Mouse (Mus musculus) hindbrain, embryonic 11.5 days (tissue): ENCODE measurements at regions not wholly inside any gene's neighbourhood (a gene's known extent, or its start where the extent isn't known, plus 50 kb on each side); places are given as distances from the start of the nearest gene placed in this dataset.

Experiments used
- ATAC-seq: fragments of 200-750 bp; cut with Nextera tagmentation; 2 replicates; pipeline ENCODE4 v1.8.0; 2017; ENCODE audit warnings: mild to moderate bottlenecking, moderate TSS enrichment, moderate library complexity; ENCODE audit not compliant: low FRiP score
- DNase-seq: peaks from one replicate; pipeline ENCODE4 v3.0.0-alpha.2; 2015; ENCODE audit warnings: low spot score
- H3K27ac ChIP-seq: fragments of 300-500 bp; sonication (generic); 2 replicates; pipeline ENCODE4 v1.5.1; 2014; ENCODE audit warnings: mild to moderate bottlenecking, low read depth, low read length
- H3K27me3 ChIP-seq: fragments of 300-500 bp; sonication (generic); 2 replicates; pipeline ENCODE4 v1.6.1; 2014; ENCODE audit warnings: mild to moderate bottlenecking, low read length, moderate library complexity, mixed read lengths; ENCODE audit not compliant: control insufficient read depth, insufficient read depth
- H3K36me3 ChIP-seq: fragments of 300-500 bp; sonication (generic); 2 replicates; pipeline ENCODE4 v1.6.1; 2014; ENCODE audit warnings: mild to moderate bottlenecking, low read length, moderate library complexity, mixed read lengths; ENCODE audit not compliant: control insufficient read depth, insufficient read depth
- H3K4me1 ChIP-seq: fragments of 300-500 bp; sonication (generic); replicated peaks from 2 replicates; pipeline ENCODE4 v1.6.1; 2014; ENCODE audit warnings: low read length, mixed read lengths; ENCODE audit not compliant: control insufficient read depth, insufficient read depth
- H3K4me2 ChIP-seq: fragments of 300-500 bp; sonication (generic); replicated peaks from 2 replicates; pipeline ENCODE4 v1.6.1; 2014; ENCODE audit warnings: mild to moderate bottlenecking, low read depth, low read length
- H3K4me3 ChIP-seq: fragments of 300-500 bp; sonication (generic); 2 replicates; pipeline ENCODE4 v1.5.1; 2014; ENCODE audit warnings: low read depth, low read length
- H3K9ac ChIP-seq: fragments of 300-500 bp; sonication (generic); 2 replicates; pipeline ENCODE4 v1.6.1; 2014; ENCODE audit warnings: low read depth, low read length
- H3K9me3 ChIP-seq: fragments of 300-500 bp; sonication (generic); 2 replicates; pipeline ENCODE4 v1.6.1; 2016; ENCODE audit warnings: low read length; ENCODE audit not compliant: control insufficient read depth
- WGBS: fragments of 180-500 bp; shearing (Covaris S2); extraction: QIAGEN DNeasy Blood & Tissue Kit; methylation state at CpG from one replicate; pipeline ENCODE4 v1.1.7; 2014; 5-methylcytosine and 5-hydroxymethylcytosine counted together

DNA sequence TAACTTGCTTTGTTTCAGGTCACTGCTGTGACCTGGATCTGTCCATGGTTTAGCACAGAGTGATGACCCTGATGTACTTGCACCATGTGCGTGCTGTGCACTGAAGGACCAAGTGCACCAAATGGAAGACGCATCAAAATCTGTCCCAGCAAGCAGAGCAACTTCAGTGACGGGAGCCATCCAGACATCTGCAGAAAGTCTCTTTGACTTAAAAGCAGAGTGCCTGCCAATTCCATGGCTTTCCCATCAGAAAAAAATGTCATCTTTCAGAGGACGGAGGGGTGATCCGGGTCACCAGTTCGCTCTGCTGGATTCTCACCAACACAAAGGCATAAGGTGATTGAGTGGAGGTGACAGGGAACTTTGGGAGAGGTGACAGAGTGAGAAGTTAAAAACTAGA lies 351.4 kb downstream of the Dhx35 start:
- Histone ChIP-seq H3K9me3 (no peaks in the 10 kb centered on the region), H3K4me2 (no peak overlapping the region), H3K4me3 (no peak overlapping the region), H3K9ac (no peak overlapping the region), H3K4me1 (no peaks in the 10 kb centered on the region), H3K27me3 (no peaks in the 10 kb centered on the region), H3K36me3 (no peaks in the 10 kb centered on the region), H3K27ac (no peak overlapping the region)
- ATAC-seq (no peak), DNase-seq (no peak)
- WGBS = 82% methylated on average over 6 of the region's 6 CpGs

DNA sequence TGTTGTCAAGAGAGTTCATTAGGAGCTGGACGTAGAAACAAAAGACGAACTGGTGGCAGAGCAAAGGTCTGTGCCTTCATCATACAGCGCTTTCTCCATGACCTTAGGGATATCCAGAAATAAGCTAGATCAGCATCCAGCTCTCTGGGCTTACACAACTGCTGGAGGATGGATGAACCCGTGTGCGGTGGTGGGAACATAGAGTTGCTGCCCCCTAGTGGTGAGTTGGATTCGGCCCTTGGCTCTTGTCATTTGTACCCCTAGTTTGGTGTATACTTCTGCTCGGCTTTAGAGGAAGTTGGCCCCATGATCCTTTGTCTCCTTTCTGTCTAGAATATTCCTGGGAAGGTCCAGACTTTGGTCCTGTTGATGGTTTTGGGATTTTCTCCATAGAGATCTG lies 369.4 kb downstream of the Dhx35 start:
- ATAC-seq = no peak
- H3K9ac ChIP-seq = no peak overlapping the region

DNA sequence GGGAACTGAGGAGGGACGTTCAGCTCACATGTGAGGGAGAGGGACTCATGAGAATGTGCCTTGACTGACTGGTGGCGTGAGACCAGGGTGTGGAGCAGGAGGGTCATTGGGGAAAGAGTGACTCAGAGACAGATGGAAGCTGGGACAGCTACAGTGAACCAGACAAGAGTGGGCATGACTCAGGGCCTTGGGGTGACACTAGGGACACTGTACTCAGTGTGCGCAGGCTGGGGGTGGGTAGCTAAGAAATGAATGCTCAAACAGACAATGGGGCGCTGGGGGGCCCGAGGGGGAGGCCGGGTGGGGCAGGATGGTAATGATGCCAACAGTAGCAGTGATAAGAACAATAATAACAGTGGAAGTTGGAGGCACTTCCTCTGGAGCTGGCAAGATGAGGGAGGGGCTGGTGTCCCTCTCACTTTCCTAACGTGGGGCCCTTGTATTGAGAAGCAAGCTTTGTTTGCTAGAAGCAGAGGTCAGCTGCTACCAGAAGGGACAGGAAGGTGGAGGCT lies 374.0 kb downstream of the Dhx35 start:
- Histone ChIP-seq H3K9me3 (no peaks in the 10 kb centered on the region), H3K4me1 (no peaks in the 10 kb centered on the region), H3K27ac (no peak overlapping the region), H3K36me3 (no peaks in the 10 kb centered on the region), H3K4me2 (no peak overlapping the region), H3K9ac (no peak overlapping the region), H3K4me3 (no peak overlapping the region), H3K27me3 (no peaks in the 10 kb centered on the region)
- ATAC-seq = no peak
- DNase-seq = no peak
- WGBS = 74% methylated on average over 7 of the region's 7 CpGs

More for the DNA sequence above, 369.4 kb downstream of the Dhx35 start:
- Histone ChIP-seq H3K27ac (no peak overlapping the region), H3K4me2 (no peak overlapping the region), H3K4me3 (no peak overlapping the region), H3K4me1 (no peaks in the 10 kb centered on the region), H3K27me3 (no peaks in the 10 kb centered on the region), H3K36me3 (no peaks in the 10 kb centered on the region), H3K9me3 (no peaks in the 10 kb centered on the region)
- 43% methylated on average over 7 of the region's 7 CpGs for WGBS
- peak; percentile 72 for DNase-seq

DNA sequence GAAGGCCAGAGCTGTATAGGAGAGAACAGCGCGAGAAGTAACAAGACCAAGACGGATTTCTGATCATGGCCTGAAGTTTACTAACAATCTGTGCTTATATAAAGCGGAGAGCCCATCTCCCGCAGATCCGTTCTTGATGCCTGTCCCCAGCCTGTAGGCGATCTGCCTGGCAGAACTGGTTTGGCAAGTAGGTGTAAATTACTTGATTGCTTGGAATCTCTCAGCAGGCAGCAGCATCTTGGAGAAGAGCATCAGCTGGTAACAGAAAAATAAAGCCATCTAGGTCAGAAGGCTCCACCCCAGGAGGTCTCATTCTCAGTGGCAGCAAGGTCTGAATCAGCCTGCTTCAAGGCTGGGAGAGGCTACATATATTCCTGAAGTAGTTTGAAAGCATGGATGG lies 401.5 kb downstream of the Dhx35 start:
- no peak for ATAC-seq
- DNase-seq = no peak
- Histone ChIP-seq H3K4me3 (no peak overlapping the region), H3K9me3 (no peaks in the 10 kb centered on the region), H3K27me3 (no peaks in the 10 kb centered on the region), H3K36me3 (no peaks in the 10 kb centered on the region), H3K4me2 (no peak overlapping the region), H3K4me1 (no peaks in the 10 kb centered on the region), H3K9ac (no peak overlapping the region), H3K27ac (no peak overlapping the region)
- WGBS = 43% methylated on average over 7 of the region's 7 CpGs

DNA sequence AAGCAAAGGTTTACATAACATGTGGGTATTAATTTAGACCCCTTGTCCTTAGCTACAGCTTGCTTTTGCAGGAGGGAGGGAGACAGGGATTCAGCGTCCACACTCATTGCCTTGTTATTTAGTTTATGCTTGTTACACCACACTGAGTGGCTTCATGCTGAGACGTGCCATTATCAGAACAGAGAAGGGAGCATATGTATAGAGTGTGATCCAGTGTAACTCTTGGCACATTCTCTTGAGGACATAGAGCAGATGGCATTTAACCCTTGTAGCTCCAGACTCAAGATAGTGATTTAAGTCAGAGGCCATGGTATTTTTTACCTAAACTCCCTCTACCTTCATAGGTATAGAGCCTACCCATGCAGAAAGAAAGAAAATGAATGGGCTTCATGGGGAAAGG lies 437.7 kb downstream of the Dhx35 start:
- H3K9ac ChIP-seq = no peak overlapping the region
- H3K36me3 ChIP-seq = no peaks in the 10 kb centered on the region
- no peak overlapping the region for H3K4me3 ChIP-seq
- no peaks in the 10 kb centered on the region for H3K27me3 ChIP-seq
- H3K9me3 ChIP-seq = no peaks in the 10 kb centered on the region
- DNase-seq (no peak), ATAC-seq (no peak)
- no peaks in the 10 kb centered on the region for H3K4me1 ChIP-seq
- WGBS = 35% methylated on average over 2 of the region's 2 CpGs
- no peak overlapping the region for H3K27ac ChIP-seq
- H3K4me2 ChIP-seq = no peak overlapping the region

DNA sequence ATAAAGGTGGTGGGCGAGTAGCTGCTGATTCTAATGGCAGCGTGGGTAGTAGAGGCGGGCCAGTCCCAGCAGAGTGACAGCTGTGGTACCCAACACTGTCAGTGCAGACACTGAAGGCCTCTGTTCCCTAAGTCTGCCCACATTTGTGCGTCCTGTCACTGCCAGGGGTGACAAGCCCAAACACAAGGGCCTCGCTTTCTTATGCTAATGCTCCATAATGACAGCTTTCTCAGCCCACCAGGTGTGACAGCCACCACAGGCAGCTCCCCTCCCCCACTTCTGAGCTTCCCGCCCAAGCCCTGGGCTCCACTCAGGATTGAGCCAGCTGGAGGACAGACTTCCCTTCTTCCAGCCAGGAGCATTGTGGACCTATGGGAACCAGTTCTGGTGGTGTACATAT lies 440.4 kb downstream of the Dhx35 start:
- H3K9ac ChIP-seq = no peak overlapping the region
- no peak overlapping the region for H3K27ac ChIP-seq
- WGBS = 23% methylated on average over 6 of the region's 6 CpGs
- H3K27me3 ChIP-seq = no peaks in the 10 kb centered on the region
- no peak overlapping the region for H3K4me2 ChIP-seq
- peak; percentile 65 for ATAC-seq
- H3K36me3 ChIP-seq = no peaks in the 10 kb centered on the region
- no peaks in the 10 kb centered on the region for H3K9me3 ChIP-seq
- H3K4me3 ChIP-seq = no peak overlapping the region
- H3K4me1 ChIP-seq = no peaks in the 10 kb centered on the region
- DNase-seq = peak; percentile 20

DNA sequence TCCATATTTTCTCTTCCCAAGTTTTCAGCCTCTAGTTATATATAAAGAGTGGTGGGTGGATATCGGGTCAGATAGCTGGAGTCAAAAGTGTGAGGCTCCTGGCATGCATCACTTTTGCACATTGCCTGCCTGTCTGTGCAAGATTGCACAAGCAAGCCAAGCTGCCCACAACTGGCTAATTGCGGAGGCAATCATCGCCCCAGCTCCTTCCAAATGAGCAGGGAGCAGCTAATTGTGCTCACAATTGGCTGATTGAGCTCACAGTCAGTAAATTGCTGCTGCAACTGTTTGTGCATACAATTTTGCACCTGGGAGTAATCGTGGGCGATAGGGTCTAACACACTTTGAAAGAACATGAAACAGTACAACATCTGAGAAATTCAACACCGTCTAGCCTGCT lies 455.5 kb downstream of the Dhx35 start:
- Histone ChIP-seq H3K36me3 (no peaks in the 10 kb centered on the region), H3K9me3 (no peaks in the 10 kb centered on the region), H3K27me3 (no peaks in the 10 kb centered on the region), H3K27ac (no peak overlapping the region), H3K4me1 (no peaks in the 10 kb centered on the region), H3K4me3 (no peak overlapping the region), H3K9ac (no peak overlapping the region), H3K4me2 (no peak overlapping the region)
- ATAC-seq = no peak
- DNase-seq = no peak
- WGBS = 79% methylated on average over 6 of the region's 6 CpGs

DNA sequence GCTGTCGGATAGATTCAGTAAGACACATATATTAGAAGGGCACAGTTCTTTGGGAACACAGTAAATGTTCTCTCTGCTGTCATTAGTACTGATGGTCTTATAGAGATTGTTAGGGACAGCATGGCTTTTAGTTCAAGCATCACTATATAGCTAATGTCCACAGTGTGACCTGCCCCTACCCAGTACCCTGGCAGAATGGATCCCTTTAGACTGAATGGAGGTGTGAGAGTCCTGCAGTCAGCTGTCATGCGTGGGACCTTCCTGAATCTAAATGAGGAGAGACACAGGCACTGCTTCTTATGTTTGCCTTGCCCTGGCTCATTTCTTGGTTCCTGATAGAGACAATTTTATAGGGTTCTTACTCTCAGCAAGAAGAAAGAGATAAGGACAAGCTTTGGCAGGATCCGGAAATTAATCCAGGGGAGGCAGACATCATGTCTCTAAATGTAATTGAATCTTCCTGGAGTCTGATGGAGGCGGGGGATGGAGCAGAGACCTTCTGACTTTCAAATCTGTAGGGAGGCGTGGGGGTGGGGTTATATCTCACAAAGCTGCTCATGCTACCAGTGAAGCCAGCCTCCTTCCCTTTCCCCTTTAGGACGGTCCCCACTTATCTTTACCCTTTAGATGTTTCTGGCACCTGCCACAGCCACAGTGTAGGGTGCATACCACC lies 456.5 kb downstream of the Dhx35 start:
- Histone ChIP-seq H3K36me3 (no peaks in the 10 kb centered on the region), H3K27ac (no peak overlapping the region), H3K4me3 (no peak overlapping the region), H3K4me1 (no peaks in the 10 kb centered on the region), H3K4me2 (no peak overlapping the region), H3K9ac (no peak overlapping the region), H3K27me3 (no peaks in the 10 kb centered on the region), H3K9me3 (no peaks in the 10 kb centered on the region)
- DNase-seq (no peak), ATAC-seq (no peak)
- WGBS = 80% methylated on average over 6 of the region's 6 CpGs

DNA sequence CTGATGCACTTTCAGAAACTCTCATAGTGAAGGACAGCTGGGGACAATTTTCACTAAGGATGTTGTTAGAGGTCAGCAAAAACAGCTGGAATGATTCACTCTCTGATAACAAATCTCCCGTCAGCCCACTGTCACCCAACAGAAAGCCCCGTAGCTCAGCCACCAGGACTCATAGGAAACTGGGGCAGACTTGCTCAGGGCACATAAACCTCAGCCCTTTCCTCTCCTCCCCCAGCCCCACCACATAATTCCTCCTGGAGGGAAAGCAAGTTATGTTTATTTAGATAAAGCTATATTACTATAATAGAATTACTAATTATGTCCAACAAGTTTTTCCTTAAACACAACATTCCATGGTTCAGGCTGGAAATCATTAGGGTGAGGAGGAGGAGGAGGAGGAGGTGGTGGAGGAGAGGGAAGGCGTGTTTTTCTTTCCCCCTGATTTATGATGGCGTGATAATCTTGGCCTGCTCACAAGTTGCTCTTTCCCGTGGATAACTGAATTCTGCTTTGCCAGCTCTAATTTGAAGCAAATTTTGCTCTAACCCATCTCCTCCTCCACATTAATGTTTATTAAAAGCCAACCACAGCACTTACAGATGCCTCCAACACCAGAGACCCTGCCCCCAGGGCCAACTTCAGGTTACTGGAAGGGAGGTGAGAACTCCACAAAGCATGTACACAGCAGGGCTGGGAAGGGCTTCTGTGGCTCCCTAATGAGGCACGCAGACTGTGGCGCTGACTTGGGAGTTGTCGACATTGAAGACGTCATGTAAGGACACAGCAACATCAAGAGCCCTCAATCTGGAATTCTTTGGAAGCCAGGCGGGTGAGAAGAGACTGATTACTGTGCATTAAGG lies 475.8 kb downstream of the Dhx35 start:
- no peaks in the 10 kb centered on the region for H3K27me3 ChIP-seq
- no peak overlapping the region for H3K27ac ChIP-seq
- no peak overlapping the region for H3K4me2 ChIP-seq
- ATAC-seq (no peak), DNase-seq (no peak)
- H3K4me1 ChIP-seq = no peaks in the 10 kb centered on the region
- H3K9ac ChIP-seq = no peak overlapping the region
- no peak overlapping the region for H3K4me3 ChIP-seq
- no peaks in the 10 kb centered on the region for H3K9me3 ChIP-seq
- WGBS = 72% methylated on average over 10 of the region's 10 CpGs
- H3K36me3 ChIP-seq = no peaks in the 10 kb centered on the region
